Comparison of ENCODE assay signal across 16 mouse cellular contexts in genomic region chr2:90717948-90718347, GRCm38 (mm10).
"Had no signal": no experiment of that assay in that cellular context is flagged by ENCODE, and none has a peak within 500 bp of the region (broad histone marks: within the 10 kb centered on the region; RNA-seq: fewer than 3 reads in every experiment).

No protein-coding gene starts in this region.

- H3K9ac ChIP-seq: kidney, embryonic 15.5 days; limb, embryonic 13.5 days; liver, embryonic 13.5 days; stomach, embryonic 15.5 days had no signal

- DNase-seq: kidney, adult 18-20 months; kidney, postnatal 10 days; kidney, postnatal 36 days; left cerebral cortex, postnatal 4 days; liver, embryonic 13.5 days; lung, adult 2 months; lung, postnatal 14 days; lung, postnatal 4 days; midbrain, embryonic 14.5 days; right cerebral cortex, postnatal 25 days; spleen, adult 18-20 months; thymus, postnatal 25 days had no signal

- H3K4me3 ChIP-seq: kidney, embryonic 15.5 days; limb, embryonic 13.5 days; liver, embryonic 13.5 days; stomach, embryonic 15.5 days had no signal

- H3K9me3 ChIP-seq: kidney, embryonic 15.5 days; limb, embryonic 13.5 days; liver, embryonic 13.5 days; stomach, embryonic 15.5 days had no signal

- H3K4me2 ChIP-seq: kidney, embryonic 15.5 days; limb, embryonic 13.5 days; liver, embryonic 13.5 days; midbrain, embryonic 11.5 days; stomach, embryonic 15.5 days had no signal

- H3K27me3 ChIP-seq: kidney, embryonic 15.5 days; limb, embryonic 13.5 days; liver, embryonic 13.5 days; stomach, embryonic 15.5 days had no signal

- H3K27ac ChIP-seq: kidney, embryonic 15.5 days; limb, embryonic 13.5 days; stomach, embryonic 15.5 days had no signal

- H3K4me1 ChIP-seq: kidney, embryonic 15.5 days; limb, embryonic 13.5 days; stomach, embryonic 15.5 days had no signal
